Mouse (Mus musculus) ES-Bruce4 (cell line): ENCODE data around the gene Ssbp3. TPM values are rescaled to one million over a fixed set of nuclear protein-coding genes. Genes with fewer than 3 reads are reported as not detected.

ENCODE experiments used
- H3K27ac ChIP-seq: 2 replicates; pipeline ENCODE4 v1.5.1; 2012; ENCODE audit warnings: low read length, inconsistent platforms; ENCODE audit not compliant: insufficient read depth
- H3K27me3 ChIP-seq: 2 replicates; pipeline ENCODE4 v1.6.1; 2012; ENCODE audit warnings: mild to moderate bottlenecking, low read length, inconsistent platforms; ENCODE audit not compliant: control insufficient read depth, poor library complexity, insufficient read depth, severe bottlenecking
- H3K36me3 ChIP-seq: 2 replicates; pipeline ENCODE4 v1.6.1; 2012; ENCODE audit warnings: inconsistent platforms, mild to moderate bottlenecking, low read length, moderate library complexity; ENCODE audit not compliant: control insufficient read depth, poor library complexity, insufficient read depth, severe bottlenecking
- H3K4me1 ChIP-seq: one replicate; pipeline ENCODE4 v1.8.1; 2011; ENCODE audit warnings: low read length; ENCODE audit not compliant: control insufficient read depth, insufficient read depth
- H3K4me3 ChIP-seq: 2 replicates; pipeline ENCODE4 v1.5.1; 2011; ENCODE audit warnings: low read depth, mild to moderate bottlenecking, low read length
- H3K9ac ChIP-seq: 2 replicates; pipeline ENCODE4 v1.6.1; 2012; ENCODE audit warnings: low read depth, mild to moderate bottlenecking, inconsistent platforms; ENCODE audit not compliant: poor library complexity, severe bottlenecking
- H3K9me3 ChIP-seq: replicated peaks from 2 replicates; pipeline ENCODE4 v1.6.1; 2012; ENCODE audit warnings: mild to moderate bottlenecking, low read length, inconsistent platforms; ENCODE audit not compliant: control insufficient read depth, poor library complexity, insufficient read depth, severe bottlenecking
- CTCF ChIP-seq: IDR thresholded peaks from one replicate; pipeline ENCODE4 v1.8.1; 2011; ENCODE audit warnings: low read depth, low read length
- EP300 ChIP-seq: IDR thresholded peaks from 2 replicates; pipeline ENCODE4 v1.6.1; 2011; ENCODE audit warnings: low read depth, low read length; ENCODE audit not compliant: insufficient read depth
- POLR2A ChIP-seq: IDR thresholded peaks from one replicate; pipeline ENCODE4 v1.8.1; 2011; ENCODE audit warnings: low read length; ENCODE audit not compliant: insufficient read depth
- polyA plus RNA-seq: library from polyadenylated mRNA; stranded (reverse); fragments of >200 nt; gene quantifications from 2 replicates; pipeline ENCODE4 v1.2.4, GENCODE M21; 2011; ENCODE audit warnings: low read depth; ENCODE audit not compliant: missing spikeins, insufficient read depth, insufficient read length

Gene Ssbp3
- polyA plus RNA-seq, 1 experiment: 245 TPM

- peak overlapping the region; percentile 81 for H3K27ac ChIP-seq
- no peaks in the 10 kb centered on the region for H3K9me3 ChIP-seq
- peak overlapping the region; percentile 74 for H3K9ac ChIP-seq
- no peaks in the 10 kb centered on the region for H3K27me3 ChIP-seq
- TF ChIP-seq EP300 (no peak), CTCF (no peak), POLR2A (no peak)
- no peak overlapping the region for H3K4me3 ChIP-seq
- no peaks in the 10 kb centered on the region for H3K36me3 ChIP-seq
- peaks cover 25% of the 10 kb centered on the region for H3K4me1 ChIP-seq
These were observed 44.1 kb upstream of the Ssbp3 start for GRCm38 (mm10) chr4:106866381-106866780.

GRCm38 (mm10) chr4:106866845-106867244, 43.7 kb upstream of the Ssbp3 start:
- H3K4me1 ChIP-seq: peaks cover 22% of the 10 kb centered on the region
- H3K27ac ChIP-seq: peak overlapping the region; percentile 81
- H3K36me3 ChIP-seq: no peaks in the 10 kb centered on the region
- peak; percentile 92 for TF ChIP-seq EP300
- no peak for TF ChIP-seq CTCF
- no peaks in the 10 kb centered on the region for H3K9me3 ChIP-seq
- no peak overlapping the region for H3K4me3 ChIP-seq
- H3K9ac ChIP-seq: peak overlapping the region; percentile 74
- H3K27me3 ChIP-seq: no peaks in the 10 kb centered on the region

GRCm38 (mm10) chr4:106868737-106869438, 41.6 kb upstream of the Ssbp3 start:
- Histone ChIP-seq H3K27ac (peak overlapping the region; percentile 74; the same call in 1 of the 2 replicates), H3K9ac (no peak overlapping the region), H3K4me1 (peaks cover 14% of the 10 kb centered on the region)

GRCm38 (mm10) chr4:106869539-106869951, 41.0 kb upstream of the Ssbp3 start:
- no peaks in the 10 kb centered on the region for H3K27me3 ChIP-seq
- H3K4me3 ChIP-seq: 0 out of 2 replicates have a peak overlapping the region, but pooled peaks have one; percentile 2
- no peaks in the 10 kb centered on the region for H3K9me3 ChIP-seq
- H3K9ac ChIP-seq: peak overlapping the region; percentile 48; the same call in 1 of the 2 replicates
- peaks cover 11% of the 10 kb centered on the region for H3K4me1 ChIP-seq
- peak overlapping the region; percentile 74 for H3K27ac ChIP-seq
- TF ChIP-seq EP300: no peak
- no peak for TF ChIP-seq POLR2A
- no peak for TF ChIP-seq CTCF
- no peaks in the 10 kb centered on the region for H3K36me3 ChIP-seq

More at GRCm38 (mm10) chr4:106868737-106869438, 41.6 kb upstream of the Ssbp3 start:
- TF ChIP-seq CTCF: no peak
- no peak for TF ChIP-seq POLR2A
- no peak for TF ChIP-seq EP300
- Histone ChIP-seq H3K4me3 (no peak overlapping the region), H3K36me3 (no peaks in the 10 kb centered on the region), H3K9me3 (no peaks in the 10 kb centered on the region), H3K27me3 (no peaks in the 10 kb centered on the region)

GRCm38 (mm10) chr4:106870556-106870955, 39.9 kb upstream of the Ssbp3 start:
- Histone ChIP-seq H3K4me1 (peaks cover 11% of the 10 kb centered on the region), H3K9ac (peak overlapping the region; percentile 48), H3K36me3 (no peaks in the 10 kb centered on the region), H3K27me3 (no peaks in the 10 kb centered on the region), H3K27ac (peak overlapping the region; percentile 84), H3K9me3 (no peaks in the 10 kb centered on the region), H3K4me3 (peak overlapping the region; percentile 43)
- TF ChIP-seq POLR2A (peak; percentile 82), CTCF (no peak)

GRCm38 (mm10) chr4:106874501-106874900, 36.0 kb upstream of the Ssbp3 start:
- Histone ChIP-seq H3K27me3 (no peaks in the 10 kb centered on the region), H3K9me3 (no peaks in the 10 kb centered on the region), H3K4me1 (no peaks in the 10 kb centered on the region), H3K9ac (no peak overlapping the region), H3K27ac (peak overlapping the region; percentile 20; the same call in 1 of the 2 replicates), H3K36me3 (no peaks in the 10 kb centered on the region), H3K4me3 (no peak overlapping the region)
- peak; percentile 52 for TF ChIP-seq CTCF
- no peak for TF ChIP-seq POLR2A
- no peak for TF ChIP-seq EP300
